Mouse (Mus musculus): ENCODE data around the gene Reg4.

DNA sequence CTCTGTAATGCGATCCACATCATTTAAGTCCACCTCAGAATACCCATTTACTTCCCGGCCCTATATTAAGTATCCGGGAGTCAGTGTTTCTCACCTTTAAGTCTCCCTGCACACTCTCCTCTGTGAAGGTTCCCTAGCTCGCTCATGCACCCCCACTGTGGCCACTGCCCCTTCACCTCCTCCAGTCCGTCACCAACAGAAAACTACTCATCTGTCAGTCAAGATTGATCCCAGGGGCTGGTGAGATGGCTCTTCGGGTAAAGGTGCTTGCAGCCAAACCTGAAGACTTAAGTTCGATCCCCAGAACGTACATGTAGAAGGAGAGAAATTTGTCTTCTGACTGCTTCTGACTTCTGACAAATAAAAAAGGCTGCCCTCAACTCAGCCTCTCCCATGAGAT is 60.5 kb downstream of the Reg4 start:
- TF ChIP-seq CTCF (IDR thresholded peaks at IDR 0.05; ENCODE audit: control insufficient read depth, insufficient read depth, insufficient replicate concordance, low read depth, low read length) (no peak), POLR2A (IDR thresholded peaks at IDR 0.05; ENCODE audit: control insufficient read depth, low read depth, low read length) (no peak)

Data from testis, adult 2 months (tissue).